Mouse (Mus musculus) olfactory bulb, adult 2 months (tissue): ENCODE results near the gene Dhx34.

Source experiments
- CTCF ChIP-seq: fragments of 200-500 bp; IDR thresholded peaks from 2 replicates; pipeline ENCODE4 v1.5.1; 2012; ENCODE audit warnings: low read depth, mild to moderate bottlenecking, low read length, moderate library complexity; ENCODE audit not compliant: insufficient read depth
- POLR2A ChIP-seq: fragments of 200-500 bp; IDR thresholded peaks from 2 replicates; pipeline ENCODE4 v1.6.1; 2012; ENCODE audit warnings: mild to moderate bottlenecking, low read depth, low read length, moderate library complexity; ENCODE audit not compliant: insufficient read depth

DNA sequence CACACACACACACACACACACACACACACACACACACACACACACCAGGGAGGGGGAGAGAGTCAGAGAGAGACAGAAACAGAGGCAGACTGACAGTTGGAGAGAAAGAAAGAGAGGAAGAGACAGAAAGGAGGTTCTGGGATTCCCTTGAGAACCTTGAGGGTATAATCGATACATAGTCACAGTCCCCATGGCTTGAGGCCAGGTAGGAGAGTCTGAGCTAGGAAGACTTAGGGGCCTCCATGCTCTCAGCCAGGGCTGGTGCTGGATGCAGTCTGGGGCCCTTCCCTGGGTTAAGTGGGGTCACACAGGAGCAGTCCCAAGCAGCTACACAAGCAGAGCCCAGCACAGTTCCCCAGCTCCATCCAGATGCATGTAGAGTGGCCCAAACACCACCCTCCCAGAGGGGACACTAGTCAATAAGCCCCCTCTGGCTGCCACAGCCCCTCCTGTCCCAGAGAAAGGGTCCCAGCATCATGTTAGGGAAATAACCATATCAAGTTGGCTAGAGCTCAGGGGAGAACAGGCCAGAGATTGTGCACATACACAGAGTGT lies 49.2 kb downstream of the Dhx34 start:
- TF ChIP-seq POLR2A (no peak), CTCF (no peak)
